Mouse (Mus musculus) MEL-GATA-1-ER (cell line): ENCODE measurements around the gene Efna5.
A peak's percentile ranks its signal among the peaks of the same experiment; 100 is the strongest.

Experiments
- DNase-seq: peaks from one replicate; pipeline ENCODE4 v3.0.0-alpha.2; 2012; ENCODE audit warnings: low read depth; ENCODE audit errors: extremely low read depth

The Efna5 gene

GRCm38 (mm10) chr17:62789291-62790290, 91.5 kb downstream of the Efna5 start:
- no peak for DNase-seq

- DNase-seq = no peak
These were observed 92.3 kb downstream of the Efna5 start for GRCm38 (mm10) chr17:62788783-62789182.

GRCm38 (mm10) chr17:62787855-62788254, 93.3 kb downstream of the Efna5 start:
- DNase-seq = no peak

GRCm38 (mm10) chr17:62786602-62786907, 94.6 kb downstream of the Efna5 start:
- no peak for DNase-seq

- DNase-seq = no peak
These were observed 95.1 kb downstream of the Efna5 start for GRCm38 (mm10) chr17:62785781-62786601.

GRCm38 (mm10) chr17:62784274-62785171, 96.6 kb downstream of the Efna5 start:
- no peak for DNase-seq

- DNase-seq = peak; percentile 39
These were observed 97.4 kb downstream of the Efna5 start for GRCm38 (mm10) chr17:62783524-62784273.

- no peak for DNase-seq
These were observed 98.2 kb downstream of the Efna5 start for GRCm38 (mm10) chr17:62782826-62783404.

- DNase-seq = no peak
These were observed 100.0 kb downstream of the Efna5 start for GRCm38 (mm10) chr17:62781120-62781519.

GRCm38 (mm10) chr17:62777858-62778564, 103.1 kb downstream of the Efna5 start:
- no peak for DNase-seq

GRCm38 (mm10) chr17:62776710-62777109, 104.4 kb downstream of the Efna5 start:
- no peak for DNase-seq

GRCm38 (mm10) chr17:62775976-62776375, 105.1 kb downstream of the Efna5 start:
- DNase-seq = no peak

- DNase-seq = no peak
These were observed 105.7 kb downstream of the Efna5 start for GRCm38 (mm10) chr17:62775401-62775800.

- no peak for DNase-seq
These were observed 106.4 kb downstream of the Efna5 start for GRCm38 (mm10) chr17:62774749-62775148.

GRCm38 (mm10) chr17:62766705-62767104, 114.4 kb downstream of the Efna5 start:
- no peak for DNase-seq

GRCm38 (mm10) chr17:62765165-62765564, 116.0 kb downstream of the Efna5 start:
- DNase-seq = no peak

GRCm38 (mm10) chr17:62756951-62757350, 124.2 kb downstream of the Efna5 start:
- no peak for DNase-seq

- DNase-seq = no peak
These were observed 125.5 kb downstream of the Efna5 start for GRCm38 (mm10) chr17:62755635-62756034.

GRCm38 (mm10) chr17:62754638-62755037, 126.5 kb downstream of the Efna5 start:
- no peak for DNase-seq
